Mouse (Mus musculus) WW6 (cell line): ENCODE data around the gene Antxr1.

Experiments
- DNase-seq: peaks from one replicate; pipeline ENCODE4 v3.0.0-alpha.2; 2013; ENCODE audit warnings: low read depth, low spot score

Antxr1 gene

GRCm38 (mm10) chr6:87335091-87335934 is at the start of gene Antxr1:
TSS of gene Antxr1 (minus strand) at chr6:87335821.
- DNase-seq: peak; percentile 31

DNA sequence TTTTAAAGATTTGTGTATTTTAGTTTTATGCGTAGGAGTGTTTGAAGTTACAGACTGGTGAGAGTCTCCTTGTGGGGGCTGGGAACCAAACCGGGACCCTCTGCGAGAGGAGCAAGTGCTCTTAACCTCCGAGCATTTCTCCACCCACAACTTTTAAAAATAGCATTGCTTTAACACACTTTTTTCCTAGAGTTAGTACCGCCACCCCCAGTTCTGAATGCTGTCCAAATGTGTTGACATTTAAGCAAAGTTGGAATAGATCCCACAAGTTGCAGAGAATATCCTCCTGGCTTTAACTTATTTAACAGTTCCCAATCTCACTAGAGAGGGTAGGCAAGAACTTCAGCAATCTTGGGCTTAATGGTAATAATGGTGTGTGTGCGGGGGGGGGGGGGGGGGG is 49.1 kb upstream of the Antxr1 start:
- DNase-seq: no peak

GRCm38 (mm10) chr6:87383926-87384691 is 48.5 kb upstream of the Antxr1 start:
- peak; percentile 14 for DNase-seq

GRCm38 (mm10) chr6:87373057-87373456 is 37.4 kb upstream of the Antxr1 start, which contains the start of gene Gkn2:
TSS of gene Gkn2 (plus strand) at chr6:87373357.
- no peak for DNase-seq

DNA sequence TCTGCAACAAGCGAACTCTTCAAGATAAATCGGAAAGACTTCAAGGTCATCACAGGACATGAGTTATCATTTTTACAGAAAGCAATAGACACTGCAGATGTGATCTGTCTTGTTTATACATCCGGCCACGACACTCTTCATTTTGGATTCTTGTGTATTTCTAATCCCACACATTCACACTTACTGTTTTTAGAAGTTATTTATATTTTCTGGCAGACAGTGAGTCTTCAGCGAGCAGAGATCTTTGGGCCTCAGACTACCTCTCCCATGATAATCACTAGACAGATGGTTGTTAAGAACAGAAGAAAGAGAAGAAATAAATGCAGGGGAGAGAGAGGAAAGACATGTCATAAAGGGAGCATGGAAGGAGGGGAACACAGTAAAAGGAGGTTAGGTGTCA is 33.6 kb upstream of the Antxr1 start:
- DNase-seq: no peak

- no peak for DNase-seq
Measured at GRCm38 (mm10) chr6:87354441-87354840, 18.8 kb upstream of the Antxr1 start.

DNA sequence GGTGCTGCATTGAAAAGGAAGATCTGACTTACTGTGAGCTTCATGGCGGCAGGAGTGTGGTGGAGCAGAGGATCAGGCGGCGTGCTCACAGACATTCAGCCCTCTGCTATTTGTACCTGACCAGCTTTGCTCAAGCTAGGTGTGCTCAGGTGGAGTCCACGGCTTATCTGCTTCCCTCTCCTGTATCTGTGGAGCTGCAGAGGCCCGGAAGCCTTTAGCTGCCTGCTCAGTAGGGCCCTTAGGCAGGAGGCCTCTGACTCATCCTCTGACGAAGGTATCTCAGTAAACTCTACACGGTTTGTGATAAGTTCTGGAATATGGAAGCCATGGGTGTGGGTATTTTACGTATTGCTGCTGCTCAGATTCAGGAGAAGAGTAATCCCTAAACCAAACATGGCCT is 15.2 kb upstream of the Antxr1 start, which contains the start of gene Gkn1:
TSS of gene Gkn1 (minus strand) at position 114 of the 400 bp plus-strand sequence.
- no peak for DNase-seq

DNA sequence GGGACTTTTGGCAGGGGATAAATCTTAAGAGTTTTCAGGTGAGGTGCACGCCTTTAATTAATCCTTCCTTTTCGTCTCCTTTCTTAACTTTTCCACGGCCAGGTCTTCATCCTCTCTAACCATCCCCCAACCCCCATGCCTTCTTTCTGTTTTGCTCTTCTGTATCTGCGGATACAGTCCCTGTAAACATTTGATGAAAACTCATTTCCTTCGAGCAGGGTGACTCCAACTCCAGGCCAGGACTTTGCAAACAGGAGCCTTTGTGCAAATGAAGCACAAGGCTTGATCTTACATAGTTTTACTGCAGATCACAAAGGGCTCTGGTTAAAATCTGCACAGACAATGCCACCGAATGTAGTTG is 294 bp upstream of the Antxr1 start:
- no peak for DNase-seq

DNA sequence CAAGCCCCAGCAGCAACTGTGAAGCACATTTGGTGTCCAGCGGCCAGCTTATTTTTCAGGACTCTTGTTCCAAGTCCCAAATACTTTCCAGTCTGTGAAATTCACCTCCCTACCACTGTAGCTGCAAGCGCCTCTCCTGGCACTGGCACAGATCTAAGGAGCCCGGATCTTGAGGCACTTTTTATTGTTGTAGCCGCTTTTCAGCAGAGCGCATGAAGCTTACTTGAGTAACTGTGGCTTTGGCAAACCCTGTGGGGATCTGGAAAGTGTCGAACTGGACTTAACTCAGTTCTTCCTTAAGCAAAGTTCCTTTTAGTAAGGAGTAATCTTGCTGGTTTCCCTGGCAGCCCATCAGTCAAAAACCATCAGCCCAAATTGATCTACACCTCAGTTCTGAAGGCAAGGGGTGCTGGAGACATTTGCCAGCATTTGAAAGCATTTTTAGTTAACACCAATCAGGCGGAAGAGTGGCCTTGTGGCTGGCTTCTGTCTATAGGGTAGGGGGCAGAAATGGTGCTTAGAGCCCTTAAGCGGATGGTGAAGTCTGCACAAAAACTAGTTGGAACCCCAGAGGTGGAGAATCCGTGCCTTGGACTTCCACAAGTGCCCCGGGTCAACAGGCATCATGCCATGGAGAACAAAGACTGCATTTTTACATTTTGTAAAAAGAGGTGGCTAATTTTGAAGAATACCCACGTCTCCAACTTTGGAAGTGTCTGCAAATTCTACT is 1.1 kb downstream of the Antxr1 start:
- no peak for DNase-seq

DNA sequence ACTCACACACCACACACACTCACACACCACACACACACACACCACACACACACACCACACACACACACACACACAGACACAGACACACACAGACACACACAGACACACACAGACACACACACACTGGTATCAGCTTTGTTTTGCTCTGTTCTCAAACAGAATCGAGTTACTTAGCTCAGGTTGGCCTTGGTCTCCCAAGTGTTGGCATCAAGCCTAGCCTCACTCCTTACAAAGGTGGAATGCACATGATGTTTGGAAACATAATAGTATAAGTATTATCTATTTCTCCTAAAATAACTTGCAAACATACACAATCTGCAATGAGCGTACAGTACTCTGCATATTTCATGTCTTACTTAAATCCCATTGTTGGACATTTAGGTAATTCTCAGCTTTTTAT is 3.2 kb downstream of the Antxr1 start:
- no peak for DNase-seq

GRCm38 (mm10) chr6:87328265-87329173 is 7.1 kb downstream of the Antxr1 start:
- no peak for DNase-seq

DNA sequence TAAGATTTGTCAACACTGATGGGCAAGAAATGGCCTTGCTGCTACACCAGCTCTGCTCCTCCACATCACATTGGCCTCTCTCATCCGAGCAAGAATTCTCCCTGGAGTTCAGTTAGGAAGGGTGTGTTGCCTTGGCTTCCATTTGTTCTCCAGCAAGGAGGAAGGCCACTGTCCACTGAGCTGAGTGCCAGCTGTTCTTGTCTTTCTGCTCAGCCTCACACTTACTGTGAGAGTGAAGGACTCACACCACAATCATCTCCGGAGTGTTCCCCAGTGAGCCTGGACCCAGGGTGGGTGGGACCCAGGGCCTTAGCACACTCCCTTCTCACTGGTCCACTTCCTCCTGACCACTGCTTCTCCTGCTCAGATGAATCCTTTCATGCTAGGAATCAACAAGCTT is 8.7 kb downstream of the Antxr1 start:
- no peak for DNase-seq

DNA sequence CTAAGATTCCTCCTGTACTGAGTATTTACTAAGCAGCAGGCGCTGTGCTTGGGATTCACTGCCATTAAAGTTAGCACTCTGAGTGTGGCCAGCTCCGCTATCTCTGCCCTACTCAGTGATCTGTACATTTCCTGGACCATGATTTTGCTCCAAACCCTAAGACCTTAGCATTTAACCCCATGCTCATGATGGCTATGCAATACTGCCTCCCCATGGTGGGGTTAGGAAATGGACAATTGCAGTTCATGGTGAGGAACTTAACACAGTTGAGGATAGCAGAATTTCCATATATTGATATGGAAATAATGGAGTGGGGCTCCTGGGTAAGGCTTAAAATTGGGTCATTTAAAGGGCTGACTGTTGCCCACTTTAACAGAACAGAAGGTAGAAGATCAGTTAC is 12.2 kb downstream of the Antxr1 start:
- DNase-seq: no peak

- no peak for DNase-seq
Measured at GRCm38 (mm10) chr6:87318651-87319050, 17.0 kb downstream of the Antxr1 start.

GRCm38 (mm10) chr6:87316966-87317365 is 18.7 kb downstream of the Antxr1 start:
- no peak for DNase-seq

DNA sequence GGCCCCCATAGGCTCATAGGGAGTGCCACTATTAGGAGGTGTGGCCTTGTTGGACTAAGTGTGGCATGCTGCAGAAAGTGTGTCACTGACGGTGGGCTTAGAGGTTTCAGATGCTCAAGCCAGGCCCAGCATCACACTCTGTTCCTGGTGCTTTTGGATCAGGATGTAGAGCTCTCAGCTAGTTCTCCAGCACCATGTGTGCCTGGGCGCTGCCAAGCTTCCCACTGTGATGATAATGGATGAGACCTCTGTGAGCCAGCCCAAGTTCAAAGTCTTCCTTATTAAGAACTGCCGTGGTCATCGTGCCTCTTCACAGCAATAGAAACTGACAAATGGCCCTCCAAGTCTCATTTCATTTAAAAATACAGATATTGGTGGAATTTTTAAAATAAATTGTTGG is 22.9 kb downstream of the Antxr1 start:
- no peak for DNase-seq

DNA sequence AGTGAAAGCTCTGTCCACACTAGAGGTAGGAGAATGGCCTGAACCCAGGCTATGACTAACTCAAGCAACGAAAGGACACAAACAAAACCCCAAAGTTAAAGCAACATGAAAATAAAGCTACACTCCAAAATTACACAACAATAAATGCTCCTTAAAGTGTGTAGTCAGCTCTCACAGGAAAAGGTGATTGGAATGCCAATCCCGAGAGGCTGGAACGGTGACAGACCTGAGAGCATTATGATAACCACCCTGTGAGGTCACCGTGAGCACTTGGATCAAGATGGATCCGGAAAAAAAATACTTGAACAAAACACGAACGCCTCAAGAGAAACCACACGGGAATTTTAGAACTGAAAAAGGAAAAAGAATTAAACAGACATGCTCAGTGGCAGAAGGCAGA is 31.1 kb downstream of the Antxr1 start:
- no peak for DNase-seq

- DNase-seq: no peak
Measured at GRCm38 (mm10) chr6:87302746-87303145, 32.9 kb downstream of the Antxr1 start.

DNA sequence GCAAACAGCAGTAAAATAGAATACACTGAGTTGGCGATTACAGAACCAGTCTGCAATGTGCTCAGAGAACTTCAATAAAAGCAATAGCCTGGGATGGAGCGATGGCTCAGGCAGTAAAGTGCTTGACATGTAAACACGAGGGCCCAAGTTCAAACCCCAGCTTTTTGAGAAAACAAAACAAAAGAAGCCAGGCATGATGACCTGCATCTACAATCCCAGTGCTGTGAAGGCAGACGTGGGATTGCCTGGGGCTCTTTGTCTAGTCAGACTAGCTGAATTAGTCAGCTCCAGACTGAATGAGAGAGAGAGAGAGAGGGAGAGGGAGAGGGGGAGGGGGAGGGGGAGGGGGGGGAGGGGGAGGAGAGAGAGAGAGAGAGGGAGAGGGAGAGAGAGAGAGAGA is 33.6 kb downstream of the Antxr1 start:
- no peak for DNase-seq

GRCm38 (mm10) chr6:87294904-87295303 is 40.7 kb downstream of the Antxr1 start:
- DNase-seq: no peak
